Mouse (Mus musculus) adrenal gland, postnatal 4 days (tissue): ENCODE measurements around the gene Flot1. TPM values are rescaled to one million over a fixed set of nuclear protein-coding genes. Genes with fewer than 3 reads are reported as not detected.

ENCODE experiments used
- DNase-seq, 2 experiments: peaks; one replicate each; pipeline ENCODE4 v3.0.0; 2021 to 2022; ENCODE audit warnings: low spot score in 2 of 2, mixed read lengths in 2 of 2
- long read RNA-seq, 2 experiments: library from polyadenylated mRNA; stranded (forward); transcript quantifications; one replicate each; pipeline ENCODE4 v2.0.0; 2021
- total RNA-seq, 2 experiments: library from RNA; stranded (reverse); gene quantifications; 2 replicates each; pipeline ENCODE4 v1.2.3; 2021

The Flot1 gene
- total RNA-seq = 10 to 100 TPM; 70.9 to 72.5 TPM
- long read RNA-seq, experiment 1, transcript Flot1-201 (13 exons, 1,825 nt) = major isoform, 44 of 246 reads
- long read RNA-seq, experiment 1, partial matches to known transcripts = 24 of 246 reads
- long read RNA-seq, experiment 1, other reads (novel, unspliced or antisense) = 178 of 246 reads
- long read RNA-seq, experiment 2, transcript Flot1-201 (13 exons, 1,825 nt) = major isoform, 99 of 142 reads
- long read RNA-seq, experiment 2, partial matches to known transcripts = 22 of 142 reads
- long read RNA-seq, experiment 2, other reads (novel, unspliced or antisense) = 21 of 142 reads

DNA sequence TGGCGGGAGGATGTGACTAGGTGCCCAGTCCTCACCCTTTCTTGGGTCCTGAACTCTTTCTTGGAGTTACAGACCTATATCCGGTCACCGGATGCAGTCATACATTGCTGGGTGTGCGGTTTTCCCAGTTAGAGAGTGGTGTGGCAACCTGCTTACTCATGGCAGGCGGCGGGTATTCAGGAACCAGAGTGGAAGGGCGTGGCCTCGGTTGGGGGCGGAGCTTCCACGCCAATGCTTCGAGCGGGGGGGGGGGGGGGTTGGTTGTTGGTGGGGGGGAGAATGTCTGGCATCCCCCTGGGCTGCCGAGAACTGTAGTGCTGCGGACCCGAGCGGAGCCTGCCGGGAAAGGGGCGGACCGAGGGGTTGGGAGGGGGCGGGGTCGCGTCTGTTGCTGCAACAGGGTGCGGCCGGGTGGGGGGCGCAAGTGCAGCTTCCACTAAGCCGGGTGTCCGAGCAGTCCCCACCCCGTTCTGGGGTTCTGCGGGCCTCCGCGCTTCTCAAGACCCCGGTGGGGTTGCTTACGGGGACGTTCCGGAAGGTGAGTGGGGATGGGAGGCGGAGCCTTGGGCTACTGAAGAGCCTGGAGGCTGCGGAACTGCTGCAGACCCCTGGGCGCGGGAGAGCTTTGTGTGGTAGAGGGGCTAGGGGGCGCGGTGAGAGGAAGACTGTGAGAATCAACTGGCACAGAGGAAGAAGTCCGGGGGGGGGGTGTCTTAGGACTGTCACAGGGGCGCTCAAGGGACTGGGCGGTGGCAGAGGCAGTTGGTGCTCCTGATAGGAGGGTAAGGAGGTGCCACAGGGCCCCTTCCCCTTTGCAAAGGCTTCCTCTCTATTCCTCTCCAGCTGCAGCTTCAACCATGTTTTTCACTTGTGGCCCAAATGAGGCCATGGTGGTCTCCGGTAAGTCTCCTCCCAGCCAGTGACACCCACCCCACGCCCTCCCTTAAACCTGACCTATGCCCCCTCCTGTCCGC is at the start of gene Flot1:
Flot1 (plus strand) TSS at position 267 of the 974 bp plus-strand sequence.
- DNase-seq = peak; percentile 52 to 69

DNA sequence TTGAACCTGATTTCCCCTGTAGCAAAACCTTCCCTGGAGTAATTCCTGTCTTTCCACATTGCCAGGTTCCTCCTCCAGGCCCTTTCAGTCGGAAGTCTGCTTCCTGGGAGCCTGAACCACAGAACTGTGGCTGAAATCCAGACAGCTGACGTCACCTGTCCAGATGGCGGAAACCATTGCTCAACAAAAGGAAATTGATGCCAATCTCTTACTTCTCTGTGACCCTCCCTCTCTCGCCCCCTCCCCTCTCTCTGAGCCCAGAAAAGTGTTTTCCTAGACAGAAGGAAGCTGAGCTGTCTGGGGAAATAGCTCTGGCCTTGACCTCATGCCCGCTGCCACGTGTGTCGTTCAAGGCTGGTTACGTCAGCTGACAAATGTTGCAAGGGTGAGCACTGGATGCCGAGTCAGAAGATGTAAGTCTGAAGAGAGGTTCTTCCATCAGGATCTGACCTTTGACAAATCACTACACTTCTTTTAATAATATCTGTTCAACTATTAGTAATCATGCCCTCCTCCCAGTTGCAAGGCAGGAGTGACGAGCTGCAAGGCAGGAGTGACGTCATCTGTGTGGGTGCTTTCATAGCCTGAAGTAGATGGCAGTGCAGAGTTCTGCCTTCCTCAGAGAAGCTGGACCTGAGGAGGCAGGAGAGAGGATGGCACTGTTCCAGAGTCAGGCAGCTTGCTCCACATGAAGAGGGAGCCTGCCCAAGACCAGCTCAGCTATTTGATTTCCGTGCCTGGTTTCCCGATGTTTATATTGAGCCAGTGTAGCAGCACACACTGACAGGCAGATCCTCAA is 46.0 kb upstream of the Flot1 start:
- DNase-seq = peak in 1 of 2 experiments; percentile 26

DNA sequence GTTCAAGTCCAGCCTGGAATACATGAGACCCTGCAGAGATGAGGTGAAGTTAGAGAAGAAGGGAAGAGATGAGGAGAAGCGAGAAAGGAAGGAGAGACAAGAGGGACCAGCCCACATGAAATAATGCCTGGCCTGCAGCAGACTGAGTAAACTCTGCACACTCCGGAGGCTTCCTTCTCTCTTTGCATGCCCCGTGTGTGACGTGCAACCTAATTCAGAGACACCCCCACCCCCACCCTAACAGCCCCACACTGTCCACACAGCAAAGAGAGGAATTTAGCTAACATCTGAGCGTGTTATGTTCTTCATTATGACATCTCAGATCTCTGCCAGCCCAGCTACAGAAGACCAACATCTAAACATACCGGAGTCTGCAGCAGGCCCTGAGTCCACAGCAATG is 44.1 kb upstream of the Flot1 start:
- no peak for DNase-seq

DNA sequence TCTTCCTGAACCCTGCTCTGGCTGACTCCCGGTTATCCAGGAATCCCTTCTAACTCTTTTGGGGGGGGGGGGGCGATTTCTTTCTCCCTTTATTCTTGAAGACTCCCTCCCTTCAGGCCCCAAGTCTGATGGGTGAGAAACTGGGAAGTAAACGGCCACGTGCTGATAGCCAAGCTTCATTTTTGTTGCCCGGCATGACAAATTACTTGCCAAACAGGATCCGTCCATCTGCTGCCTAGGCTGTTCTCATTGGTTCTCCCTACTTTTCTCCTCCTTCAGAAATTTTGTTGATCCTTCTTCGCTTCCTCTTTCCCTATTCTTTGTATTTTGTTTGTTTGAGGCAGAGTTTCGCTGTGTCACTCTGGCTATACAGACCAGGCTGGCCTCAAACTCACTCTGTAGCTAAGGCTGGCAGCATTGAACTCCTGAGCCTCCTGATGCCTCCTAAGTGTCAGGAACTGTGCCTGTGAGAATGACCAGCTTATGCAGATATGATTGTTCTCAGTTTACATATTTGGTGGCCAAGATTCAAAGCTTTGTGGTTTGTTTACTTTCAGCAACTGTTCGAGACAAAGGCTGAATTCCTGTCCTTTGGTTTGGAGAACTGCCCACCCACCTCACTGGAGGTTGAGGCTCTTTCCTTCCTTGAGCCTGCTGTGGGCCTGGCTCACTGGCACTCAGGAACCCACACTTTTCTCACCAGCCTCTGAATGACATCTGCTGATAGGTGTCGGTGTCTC is 43.4 kb upstream of the Flot1 start:
- DNase-seq = no peak

DNA sequence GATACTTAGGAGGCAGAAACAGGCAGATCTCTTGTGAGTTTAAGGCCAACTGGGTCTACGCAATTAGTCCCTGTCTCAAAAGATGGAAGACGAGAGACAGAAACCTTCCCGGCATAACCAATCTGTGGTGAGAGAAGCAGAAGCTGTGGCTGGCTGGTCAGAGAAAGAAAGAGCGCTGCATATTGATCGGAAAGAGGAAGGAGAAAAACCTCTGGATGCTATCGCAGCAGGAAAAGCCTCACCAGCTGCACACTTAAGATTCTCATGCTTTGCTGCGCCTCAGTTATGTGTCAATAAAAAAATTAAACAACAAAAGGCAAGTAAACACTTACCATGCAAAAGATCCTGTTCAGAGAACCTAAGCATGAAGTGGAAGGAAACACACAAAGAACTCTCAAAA is 42.7 kb upstream of the Flot1 start:
- DNase-seq = no peak

DNA sequence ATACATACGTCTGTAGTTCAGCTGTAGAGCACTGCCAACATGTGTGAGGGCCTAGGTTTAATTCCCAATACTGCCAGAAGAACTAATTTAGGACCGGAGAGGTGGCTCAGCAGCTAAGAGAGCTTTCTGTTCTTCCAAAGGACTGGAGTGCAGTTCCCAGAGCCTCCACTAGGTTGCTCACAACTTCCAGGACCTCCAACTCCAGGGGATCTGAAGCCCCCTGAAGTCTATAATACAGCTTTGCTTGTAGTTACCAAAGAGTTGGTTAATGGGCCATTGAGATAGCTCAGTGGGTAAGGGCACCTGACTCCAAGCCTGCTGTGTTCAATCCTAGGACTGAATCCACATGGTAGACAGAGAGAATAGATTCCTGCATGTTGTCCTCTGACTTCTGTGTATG is 40.6 kb upstream of the Flot1 start:
- no peak for DNase-seq

DNA sequence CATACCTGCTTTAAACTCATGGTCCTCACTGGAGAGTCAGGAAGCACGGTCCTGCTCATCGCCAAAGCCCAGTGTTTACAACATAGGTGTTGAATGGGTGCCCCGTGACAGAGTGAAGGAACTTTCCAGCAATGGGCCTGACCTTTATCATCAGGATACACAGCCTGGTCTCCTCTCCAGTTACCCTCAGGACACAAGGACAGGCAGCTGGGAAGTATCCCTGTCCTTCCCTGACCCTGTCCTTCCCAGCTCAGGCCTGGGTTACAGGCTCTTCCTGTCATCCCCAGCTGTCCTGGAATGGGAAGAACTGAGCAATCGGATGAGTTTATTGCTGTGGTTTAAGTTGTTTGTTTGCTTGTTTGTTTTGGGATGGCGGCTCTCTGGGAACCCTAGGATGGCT is 40.1 kb upstream of the Flot1 start:
- DNase-seq = no peak

DNA sequence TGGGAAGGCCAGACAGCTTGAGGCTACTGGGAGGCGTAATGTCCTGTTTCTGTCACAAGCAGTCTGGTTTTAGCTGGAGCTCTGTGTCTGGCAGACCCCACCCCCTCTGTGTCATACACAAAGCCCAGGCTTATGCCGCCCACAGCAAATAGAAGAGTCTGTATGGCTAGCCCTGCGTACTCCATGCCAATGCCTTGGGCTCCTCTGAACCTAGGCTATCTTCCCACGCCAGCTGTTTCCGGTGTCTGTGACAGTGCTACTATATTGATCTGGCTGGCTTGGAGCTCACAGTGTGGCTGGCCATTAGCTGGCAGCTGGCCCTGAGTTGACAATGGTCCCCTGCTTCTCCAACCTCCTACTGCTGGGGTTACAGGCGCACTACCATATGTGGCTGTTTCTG is 39.1 kb upstream of the Flot1 start:
- no peak for DNase-seq

DNA sequence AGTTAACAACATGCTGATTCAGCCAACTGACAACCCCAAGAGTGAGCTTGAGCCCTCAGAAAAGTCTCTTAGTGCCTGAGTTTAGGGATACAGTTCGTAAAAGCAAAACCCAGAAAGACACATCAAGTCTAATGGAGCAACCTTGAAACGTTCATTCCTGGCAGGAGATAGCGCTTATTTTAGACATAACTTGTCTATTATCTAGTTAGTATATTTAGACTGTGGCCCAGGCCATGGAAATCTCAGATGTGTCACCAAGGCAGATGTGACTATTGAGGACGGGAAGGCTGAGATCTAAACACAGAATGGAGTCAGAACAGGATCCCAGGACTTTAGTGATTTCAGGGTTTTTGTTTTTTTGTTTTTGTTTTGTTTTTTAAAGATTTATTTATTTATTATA is 37.9 kb upstream of the Flot1 start:
- no peak for DNase-seq

DNA sequence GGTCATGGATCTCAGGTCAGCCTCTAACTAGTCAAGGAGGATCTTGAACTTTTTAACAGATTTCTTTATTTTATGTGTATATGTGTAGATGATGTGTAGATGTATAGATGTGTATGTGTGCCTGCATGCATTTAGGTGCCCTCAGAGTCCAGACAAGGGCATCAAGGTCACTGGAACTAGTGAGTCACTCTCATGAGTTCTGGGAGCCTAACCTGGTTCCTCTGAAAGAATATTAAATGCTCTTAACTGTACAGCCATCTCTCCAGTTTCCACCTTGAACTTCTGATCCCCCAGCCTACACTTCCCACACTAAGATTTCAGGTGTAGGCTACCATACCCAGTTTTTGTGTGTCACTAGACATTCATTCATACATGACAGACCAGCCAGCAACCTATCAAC is 35.5 kb upstream of the Flot1 start:
- no peak for DNase-seq

DNA sequence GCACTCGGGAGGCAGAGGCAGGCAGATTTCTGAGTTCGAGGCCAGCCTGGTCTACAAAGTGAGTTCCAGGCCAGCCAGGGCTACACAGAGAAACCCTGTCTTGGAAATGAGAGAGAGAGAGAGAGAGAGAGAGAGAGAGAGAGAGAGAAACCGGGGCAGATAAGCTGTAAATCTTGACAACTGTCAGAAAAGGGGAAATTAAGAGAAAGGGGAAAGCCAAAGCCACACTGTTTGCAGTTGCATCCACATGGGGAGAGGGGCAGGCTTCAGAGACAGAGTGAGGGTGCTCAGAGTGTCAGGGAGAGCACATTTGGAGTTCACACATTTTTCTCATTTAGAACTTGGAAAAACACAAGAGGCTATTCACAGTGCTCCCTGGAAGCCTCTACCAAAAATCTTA is 35.0 kb upstream of the Flot1 start:
- no peak for DNase-seq

DNA sequence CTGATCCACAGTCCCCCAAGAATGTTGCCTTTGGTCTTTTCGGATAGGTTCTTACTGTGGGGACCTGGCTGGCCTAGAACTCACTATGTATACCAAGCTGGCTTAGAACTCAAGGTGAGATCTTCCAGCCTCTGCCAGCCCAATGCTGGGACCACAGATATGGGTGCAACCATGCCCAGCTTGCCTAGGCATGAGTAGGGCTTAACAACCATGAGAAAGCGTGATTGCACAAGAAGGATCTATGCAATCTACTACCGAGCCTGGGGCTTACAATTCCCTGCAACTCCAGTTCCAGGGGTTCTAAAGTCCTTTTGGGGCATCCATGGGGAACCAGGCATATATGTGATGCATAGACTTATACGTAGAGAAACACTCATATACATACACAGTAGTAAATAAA is 32.1 kb upstream of the Flot1 start:
- DNase-seq = no peak

DNA sequence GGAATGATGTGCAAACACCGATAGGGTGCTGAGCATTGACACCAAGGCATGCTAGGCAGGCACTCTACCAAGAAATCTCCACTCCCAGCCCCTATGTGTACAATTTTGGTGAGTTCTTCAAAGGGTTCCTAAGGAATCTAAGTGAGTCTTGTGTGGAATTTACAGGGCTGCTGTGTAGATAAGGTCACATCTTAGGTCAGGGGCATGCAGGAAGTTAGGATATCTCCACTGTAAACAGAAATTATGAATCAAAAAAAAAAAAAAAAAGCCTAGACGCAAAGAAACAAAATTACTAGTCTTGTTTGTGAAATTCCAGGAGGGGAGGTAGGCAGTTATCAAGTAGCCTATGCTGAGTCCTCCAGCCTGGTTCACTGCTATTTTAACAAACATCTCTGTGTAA is 30.2 kb upstream of the Flot1 start:
- no peak for DNase-seq

DNA sequence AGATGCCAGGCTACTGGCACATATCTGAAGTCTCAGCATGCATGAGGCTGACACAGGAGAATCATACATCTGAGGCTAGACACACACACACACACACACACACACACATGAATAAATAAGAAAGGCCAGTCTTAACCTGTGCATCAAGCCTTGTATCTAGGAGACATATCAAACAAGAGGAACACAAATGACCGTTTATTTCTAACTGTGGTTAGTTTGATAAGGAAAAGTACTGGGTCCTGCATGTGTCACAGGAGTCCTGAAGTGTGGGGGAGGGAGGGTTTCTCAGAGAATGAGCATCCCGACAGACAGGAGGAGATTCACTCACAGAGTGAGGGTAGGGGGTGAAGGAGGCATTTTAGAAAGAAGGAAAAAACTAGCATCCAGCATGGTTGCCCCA is 27.9 kb upstream of the Flot1 start:
- DNase-seq = no peak

DNA sequence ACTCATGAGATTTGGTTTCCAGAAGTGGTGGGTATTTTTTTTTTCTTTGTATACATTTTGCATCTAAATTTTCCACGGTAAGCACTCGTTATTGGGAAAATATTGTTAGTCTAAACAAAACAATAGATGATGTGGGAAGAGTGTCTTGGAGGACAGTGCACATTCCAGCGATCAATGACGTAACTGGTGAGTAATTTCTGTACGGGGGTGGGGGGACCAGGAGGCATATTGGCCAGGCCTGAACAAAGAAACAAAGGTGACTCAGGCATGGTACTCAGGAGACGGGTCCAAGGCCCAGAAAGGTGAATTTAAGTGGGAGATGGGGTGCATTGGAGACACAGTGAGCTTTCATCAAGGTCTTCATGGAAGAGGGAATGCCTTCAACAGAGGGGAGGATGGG is 27.4 kb upstream of the Flot1 start:
- no peak for DNase-seq

DNA sequence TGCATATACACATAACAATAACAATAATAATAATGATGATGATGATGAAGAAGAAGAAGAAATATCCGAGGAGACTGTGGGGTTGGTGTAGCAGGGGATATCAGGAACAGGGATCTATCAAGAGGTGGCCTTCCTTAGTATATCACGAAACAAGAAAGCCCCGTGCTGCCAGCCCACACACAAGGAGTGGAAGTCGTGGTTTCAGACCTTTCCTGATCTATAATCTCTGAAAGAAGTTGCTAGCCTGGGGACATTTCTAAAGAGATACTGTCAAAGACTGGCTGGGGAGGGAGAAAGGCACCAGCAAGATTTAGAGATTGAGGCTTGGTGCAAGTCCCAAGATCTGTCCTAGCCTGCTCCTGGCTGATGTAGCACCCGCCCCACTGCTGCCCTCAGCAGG is 26.2 kb upstream of the Flot1 start:
- DNase-seq = no peak

DNA sequence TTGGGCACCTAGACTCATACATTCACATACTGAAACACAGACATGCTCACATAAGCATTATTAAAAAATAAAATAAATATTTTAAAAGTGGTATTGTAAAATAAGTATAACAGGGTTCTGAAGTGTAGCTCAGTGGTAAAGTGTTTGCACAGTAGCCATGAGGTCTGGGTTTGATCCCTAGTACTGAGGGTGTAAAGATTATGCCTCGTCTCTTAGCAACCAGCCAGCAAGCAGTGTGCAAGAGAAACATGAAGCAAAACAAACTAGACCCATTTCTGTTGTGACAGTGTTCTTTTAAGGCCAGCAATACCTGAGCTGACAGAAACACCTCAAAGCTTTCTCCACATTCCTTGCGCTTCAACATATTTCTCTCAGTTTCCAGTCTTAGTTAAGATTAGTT is 22.1 kb upstream of the Flot1 start:
- DNase-seq = no peak

DNA sequence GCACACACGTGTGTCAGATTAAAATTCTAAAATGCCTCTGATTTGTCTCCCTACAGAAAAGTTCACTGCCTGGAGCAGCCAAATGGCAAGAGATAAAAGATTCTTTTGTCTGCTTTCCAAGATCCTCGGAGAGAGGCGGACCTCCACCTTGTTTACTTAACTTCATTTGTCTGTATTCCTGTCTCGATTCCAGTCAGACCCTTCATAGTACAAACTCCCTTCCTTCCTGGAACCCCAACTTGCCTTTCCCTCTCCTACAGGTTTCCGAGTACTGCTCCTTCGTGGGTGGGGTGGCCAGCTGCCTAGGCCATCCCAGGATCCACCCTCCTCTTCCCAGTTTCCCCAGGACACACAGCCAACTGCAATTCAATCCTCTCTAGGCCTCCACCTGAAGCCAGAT is 20.0 kb upstream of the Flot1 start:
- no peak for DNase-seq

DNA sequence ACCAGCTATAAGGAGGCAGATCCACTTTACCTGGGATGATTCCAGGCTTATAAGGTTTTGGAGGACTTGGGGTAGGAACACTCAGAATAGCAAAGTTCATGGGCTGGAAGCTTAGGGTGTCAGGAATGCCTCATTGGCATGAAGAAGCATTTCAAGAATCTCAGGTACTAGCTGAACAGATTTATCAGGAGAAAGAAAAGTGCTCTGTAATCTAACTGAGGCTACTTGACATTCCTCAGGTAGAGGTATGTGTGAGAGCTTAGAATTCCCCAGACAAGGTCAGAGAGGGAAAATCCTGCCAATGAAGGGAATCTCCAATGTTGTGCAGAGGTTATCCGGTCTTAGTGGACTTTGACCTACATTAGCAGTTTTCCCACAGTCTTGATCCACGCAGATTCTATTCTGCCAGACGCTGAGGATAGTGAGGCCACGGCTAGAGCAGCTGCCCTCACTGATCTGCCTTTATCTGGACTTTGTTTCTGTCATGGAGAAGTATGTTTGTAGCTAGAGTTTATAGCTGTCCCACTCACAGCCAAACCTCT is 19.1 kb upstream of the Flot1 start:
- no peak for DNase-seq

DNA sequence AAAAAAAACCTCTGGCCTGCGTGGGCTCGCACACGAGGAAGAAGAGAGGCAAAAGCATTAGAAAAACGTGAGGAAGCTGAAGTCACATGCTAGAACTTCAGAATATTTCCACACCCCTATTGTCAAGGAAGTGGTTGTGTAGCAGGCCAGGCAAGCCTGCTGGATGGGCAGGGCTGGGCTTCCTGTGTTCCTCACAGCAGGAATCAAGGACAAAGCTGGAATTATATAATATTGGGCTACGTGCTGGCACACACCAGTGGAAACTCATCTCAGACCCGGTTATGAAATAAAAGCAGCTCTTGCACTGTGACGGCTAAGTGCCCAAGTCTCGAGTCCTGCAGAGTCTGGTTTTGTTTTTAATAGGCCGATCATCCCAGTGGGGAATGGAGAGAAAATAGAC is 15.0 kb upstream of the Flot1 start:
- DNase-seq = no peak

DNA sequence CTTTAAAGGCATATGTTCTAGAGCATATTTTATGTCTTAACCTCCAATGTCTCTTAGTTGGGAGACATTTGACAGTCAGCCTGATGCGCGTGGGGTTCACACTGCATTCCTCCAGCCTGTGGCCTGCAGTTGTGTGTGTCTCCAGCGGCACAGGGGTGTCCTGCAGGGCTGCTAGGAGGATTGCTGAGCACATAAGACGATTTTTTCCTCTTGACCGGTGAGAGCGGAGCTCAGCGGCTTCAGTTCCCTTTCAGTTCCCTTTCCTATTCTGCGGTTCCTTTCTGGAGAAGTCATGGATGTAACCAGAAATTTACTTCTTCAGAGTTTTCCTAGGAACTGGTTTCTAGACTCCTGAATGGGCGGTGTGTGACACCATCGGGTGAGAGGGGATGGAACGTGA is 13.6 kb upstream of the Flot1 start:
- no peak for DNase-seq
